Mouse (Mus musculus): ENCODE data around the gene Hsd3b5.
"Not testable (repeated sequence)": the region's sequence is repeated elsewhere in the genome, so short reads cannot be mapped to it uniquely, and the experiment has no call there.

DNA sequence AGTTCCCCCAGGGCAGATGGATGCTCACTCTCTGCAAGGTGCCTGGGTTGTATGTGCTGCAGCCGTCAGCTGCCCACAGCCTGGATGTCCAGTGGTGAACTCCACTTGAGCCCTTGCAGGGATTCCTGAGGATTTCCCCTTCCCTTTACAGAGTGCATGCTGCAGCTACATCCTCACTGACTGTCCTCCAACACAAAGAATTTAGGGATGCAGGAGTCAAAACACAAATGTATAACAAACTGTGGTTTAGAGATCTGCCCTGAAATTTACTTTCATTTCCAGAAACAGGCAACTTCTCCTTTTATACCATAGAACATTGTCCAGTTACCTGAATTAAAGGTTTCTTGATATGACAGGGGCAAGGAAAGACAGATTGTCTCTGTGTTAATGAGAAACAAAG lies 13.3 kb downstream of the Hsd3b5 start:
- not testable (repeated sequence) for TF ChIP-seq CTCF, EP300 (IDR thresholded peaks at IDR 0.05; ENCODE audit: low read depth)
